In the genomic region with DNA sequence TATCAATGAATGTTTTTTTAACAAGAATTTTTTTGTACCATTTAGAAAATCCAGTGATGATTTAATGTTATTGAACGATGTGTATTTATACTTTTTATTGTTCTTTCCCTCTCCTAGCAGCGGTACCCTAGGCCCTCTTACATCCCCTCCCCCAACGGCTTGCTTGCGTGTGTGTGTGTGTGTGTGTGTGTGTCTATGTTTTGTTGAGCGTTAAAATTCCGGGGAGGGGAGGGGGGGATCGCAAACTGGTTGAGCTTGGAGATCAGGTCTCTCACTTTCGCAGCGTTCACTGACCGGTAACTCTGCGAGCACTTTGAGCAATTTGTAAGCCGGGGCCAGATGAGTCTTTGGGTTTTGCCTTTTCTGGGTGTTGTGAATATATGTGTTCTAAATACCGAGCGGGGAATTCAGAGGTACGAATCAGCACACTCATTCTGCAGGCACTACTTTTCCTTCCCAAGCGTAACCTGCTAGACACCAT, we compare ENCODE assay signal across 8 mouse cellular contexts. TPM values are rescaled to one million over a fixed set of nuclear protein-coding genes. Genes with fewer than 3 reads are reported as not detected.
DNase-seq lines count a peak whose midpoint lies in the region; ATAC-seq lines count a peak whose summit lies in the region.

No protein-coding gene starts in this region.

- peak; percentile 45 for DNase-seq in left cerebral cortex, postnatal 4 days
- no peak for DNase-seq in left cerebral cortex, postnatal 14 days (ENCODE audit: low spot score in 2 of 2)
- peak; percentile 79 for DNase-seq in embryonic facial prominence, embryonic 11.5 days (ENCODE audit: low spot score)
- no peak for DNase-seq in right cerebral cortex, adult 2 months (ENCODE audit: low spot score in 2 of 2)
- DNase-seq in lung, postnatal 36 days: no peak
- DNase-seq in adrenal gland, postnatal 10 days: no peak

- H3K9me3 ChIP-seq in embryonic facial prominence, embryonic 11.5 days (replicated peaks; ENCODE audit: control insufficient read depth, low read length): no peaks in the 10 kb centered on the region
- no peaks in the 10 kb centered on the region for H3K9me3 ChIP-seq in intestine, embryonic 16.5 days (ENCODE audit: control insufficient read depth, low read length)
- H3K9me3 ChIP-seq in neural tube, embryonic 15.5 days (replicated peaks): no peaks in the 10 kb centered on the region

- intact Hi-C loops in left cerebral cortex, postnatal 4 days (cut with DNase I): loop anchor here (5.0 kb wide), 2 partner anchors 301 to 909 kb away; no protein-coding TSS in a partner anchor
- intact Hi-C loops in left cerebral cortex, postnatal 14 days (cut with DNase I): loop anchor here (5.0 kb wide), 4 partner anchors 51 to 899 kb away; no protein-coding TSS in a partner anchor

- peak overlapping the region; percentile 72 for H3K4me2 ChIP-seq in embryonic facial prominence, embryonic 11.5 days (ENCODE audit: low read depth, low read length)
- H3K4me2 ChIP-seq in intestine, embryonic 16.5 days (ENCODE audit: low read depth, low read length): peak overlapping the region; percentile 85
- peak overlapping the region; percentile 95 for H3K4me2 ChIP-seq in neural tube, embryonic 15.5 days

- H3K4me3 ChIP-seq in embryonic facial prominence, embryonic 11.5 days (ENCODE audit: low read depth, low read length): peak overlapping the region; percentile 70
- H3K4me3 ChIP-seq in intestine, embryonic 16.5 days (ENCODE audit: low read length): peak overlapping the region; percentile 90
- peak overlapping the region; percentile 81 for H3K4me3 ChIP-seq in neural tube, embryonic 15.5 days (replicated peaks)

- H3K4me1 ChIP-seq in embryonic facial prominence, embryonic 11.5 days (ENCODE audit: control insufficient read depth, insufficient read depth, low read length): no peaks in the 10 kb centered on the region
- H3K4me1 ChIP-seq in intestine, embryonic 16.5 days (ENCODE audit: control insufficient read depth, insufficient read depth, low read length): peaks cover 9% of the 10 kb centered on the region; the same call in 1 of the 2 replicates
- H3K4me1 ChIP-seq in neural tube, embryonic 15.5 days: peaks cover 12% of the 10 kb centered on the region

- no peaks in the 10 kb centered on the region for H3K36me3 ChIP-seq in embryonic facial prominence, embryonic 11.5 days (replicated peaks; ENCODE audit: control insufficient read depth, insufficient read depth, low read depth, low read length)
- H3K36me3 ChIP-seq in intestine, embryonic 16.5 days (ENCODE audit: control insufficient read depth, insufficient read depth, low read length): no peaks in the 10 kb centered on the region
- no peaks in the 10 kb centered on the region for H3K36me3 ChIP-seq in neural tube, embryonic 15.5 days

- H3K27ac ChIP-seq in embryonic facial prominence, embryonic 11.5 days (replicated peaks; ENCODE audit: low read depth, low read length): peak overlapping the region; percentile 83
- H3K27ac ChIP-seq in intestine, embryonic 16.5 days (ENCODE audit: low read length): peak overlapping the region; percentile 87
- H3K27ac ChIP-seq in neural tube, embryonic 15.5 days (replicated peaks): peak overlapping the region; percentile 80

- no peak for ATAC-seq in embryonic facial prominence, embryonic 11.5 days (replicated peaks; ENCODE audit: insufficient number of reproducible peaks, low FRiP score, low TSS enrichment, low read depth)
- no peak for ATAC-seq in intestine, embryonic 16.5 days
- ATAC-seq in neural tube, embryonic 15.5 days (ENCODE audit: low FRiP score): no peak

- 0% methylated on average over 16 of the region's 16 CpGs for WGBS in embryonic facial prominence, embryonic 11.5 days
- WGBS in intestine, embryonic 16.5 days: 0% methylated on average over 16 of the region's 16 CpGs
- 2% methylated on average over 16 of the region's 16 CpGs for WGBS in neural tube, embryonic 15.5 days

- H3K27me3 ChIP-seq in embryonic facial prominence, embryonic 11.5 days (ENCODE audit: control insufficient read depth, insufficient read depth, low read length): no peaks in the 10 kb centered on the region
- H3K27me3 ChIP-seq in intestine, embryonic 16.5 days (replicated peaks; ENCODE audit: control insufficient read depth, insufficient read depth, low read length): no peaks in the 10 kb centered on the region
- no peaks in the 10 kb centered on the region for H3K27me3 ChIP-seq in neural tube, embryonic 15.5 days (replicated peaks)

- peak overlapping the region; percentile 82 for H3K9ac ChIP-seq in embryonic facial prominence, embryonic 11.5 days (replicated peaks; ENCODE audit: low read length)
- peak overlapping the region; percentile 91 for H3K9ac ChIP-seq in intestine, embryonic 16.5 days (ENCODE audit: low read depth, low read length)
- peak overlapping the region; percentile 64 for H3K9ac ChIP-seq in neural tube, embryonic 15.5 days (replicated peaks)

RNA-seq across cellular contexts. Expression of gene Fat1, which starts 1.3 kb away (rescaled TPM):
- total RNA-seq in left cerebral cortex, postnatal 4 days (2021): 10 to 100 TPM; 73.2 to 79.6 TPM
- total RNA-seq in left cerebral cortex, postnatal 14 days (2021): 10 to 100 TPM; 34.2 to 37.4 TPM
- 34.4 and 37.7 TPM in 2 replicates for polyA plus RNA-seq in embryonic facial prominence, embryonic 11.5 days (2014; fragmentation: Nextera tagmentation; extraction: Ambion mirVana)
- polyA plus RNA-seq in intestine, embryonic 16.5 days (2015; fragmentation: Nextera tagmentation; extraction: Ambion mirVana): 10.8 and 11.4 TPM in 2 replicates
- 12.3 and 12.5 TPM in 2 replicates for polyA plus RNA-seq in neural tube, embryonic 15.5 days (2015; fragmentation: Nextera tagmentation; extraction: Ambion mirVana)
- total RNA-seq in adrenal gland, postnatal 10 days (2021): 10 to 100 TPM; 49.8 to 60.2 TPM

Comparison
In these comparisons a context has a peak if more than half of its experiments do, and no peak if none do; other contexts are left out.
1. DNase-seq: peak in left cerebral cortex, postnatal 4 days (single experiment) and embryonic facial prominence, embryonic 11.5 days (single experiment); none in left cerebral cortex, postnatal 14 days (0 of 2), right cerebral cortex, adult 2 months (0 of 2), lung, postnatal 36 days (single experiment) and adrenal gland, postnatal 10 days (single experiment).
2. Peak in every context shown above with its lines, with median percentiles within 50 percentile points of each other: H3K27ac ChIP-seq, H3K4me2 ChIP-seq, H3K4me3 ChIP-seq and H3K9ac ChIP-seq.